Mouse (Mus musculus): ENCODE measurements around the gene Adarb2.

- TF ChIP-seq CTCF (IDR thresholded peaks at IDR 0.05; ENCODE audit: borderline replicate concordance, insufficient read depth, low read depth, low read length), result no peak
- TF ChIP-seq POLR2A (IDR thresholded peaks at IDR 0.05; ENCODE audit: borderline replicate concordance, insufficient read depth, low read length), result no peak
Measured at GRCm38 (mm10) chr13:8515979-8516715, 313.5 kb downstream of the Adarb2 start.
